Mouse (Mus musculus) G1E (cell line): ENCODE data around the gene Wdfy3.

Source experiments
- CTCF ChIP-seq: IDR thresholded peaks from 2 replicates; pipeline ENCODE4 v1.5.1; 2012; ENCODE audit warnings: low read depth, low read length, inconsistent platforms, mixed read lengths
- GATA1 ChIP-seq: IDR thresholded peaks from 2 replicates; pipeline ENCODE4 v1.6.1; 2012; ENCODE audit warnings: borderline replicate concordance, low read length, inconsistent platforms, mixed read lengths
- GATA2 ChIP-seq: IDR thresholded peaks from 2 replicates; pipeline ENCODE4 v1.6.1; 2012; ENCODE audit warnings: low read depth, low read length, inconsistent platforms, borderline replicate concordance
- POLR2AphosphoS5 ChIP-seq: IDR thresholded peaks from 2 replicates; pipeline ENCODE4 v1.6.1; 2012; ENCODE audit warnings: low read depth, low read length, inconsistent platforms; ENCODE audit not compliant: insufficient replicate concordance
- TAL1 ChIP-seq: conservative IDR thresholded peaks from 2 replicates; pipeline ENCODE4 v1.6.1; 2012; ENCODE audit warnings: low read depth, low read length, inconsistent platforms, mixed read lengths

- no peak for TF ChIP-seq CTCF
- no peak for TF ChIP-seq POLR2AphosphoS5
- no peak for TF ChIP-seq TAL1
- TF ChIP-seq GATA1, result no peak
- TF ChIP-seq GATA2, result no peak
These were observed 239.5 kb downstream of the Wdfy3 start for GRCm38 (mm10) chr5:101830180-101830579.
